Mouse (Mus musculus) small intestine, adult 2 months (tissue): ENCODE measurements around the gene Ints13.

ENCODE experiments used
- CTCF ChIP-seq: fragments of 200-500 bp; IDR thresholded peaks from 2 replicates; pipeline ENCODE4 v1.5.1; 2012; ENCODE audit warnings: low read depth, mild to moderate bottlenecking, control low read depth, inconsistent platforms, low read length, moderate library complexity, mixed read lengths; ENCODE audit not compliant: insufficient replicate concordance, insufficient read length; ENCODE audit errors: extremely low read depth
- POLR2A ChIP-seq: fragments of 200-500 bp; IDR thresholded peaks from 2 replicates; pipeline ENCODE4 v1.6.1; 2012; ENCODE audit warnings: low read depth, mild to moderate bottlenecking, control low read depth, inconsistent platforms, low read length, moderate library complexity

DNA sequence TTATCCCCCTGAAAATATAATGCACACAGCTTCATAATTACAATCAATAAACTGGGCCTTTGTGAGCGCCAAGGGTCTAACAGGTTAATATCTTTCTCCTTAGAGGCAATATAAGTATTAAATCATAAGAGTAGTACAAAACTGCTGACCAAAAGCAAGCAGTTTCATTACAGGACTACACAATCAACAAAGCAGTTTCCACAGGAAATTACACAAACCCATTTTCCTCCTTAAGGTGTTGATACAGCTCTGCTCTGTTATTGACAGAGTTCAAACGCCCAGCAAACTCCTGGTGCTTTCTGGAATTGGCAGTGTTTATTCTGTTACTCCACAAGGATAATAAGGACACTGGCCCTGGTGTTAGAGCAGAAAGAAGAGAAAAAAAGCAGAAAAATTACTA, 27.2 kb downstream of the Ints13 start:
- TF ChIP-seq CTCF (no peak), POLR2A (no peak)
